Mouse (Mus musculus) heart, adult 2 months (tissue): Measurements from ENCODE around the gene Ypel3. TPM values are rescaled to one million over a fixed set of nuclear protein-coding genes. Genes with fewer than 3 reads are reported as not detected.
A peak's percentile ranks its signal among the peaks of the same experiment; 100 is the strongest.

Experiments
- DNase-seq, 2 experiments: peaks; one replicate each; pipeline ENCODE4 v3.0.0; 2021
- H3K27ac ChIP-seq: fragments of 200-600 bp; 2 replicates; pipeline ENCODE4 v1.8.1; 2022
- H3K27me3 ChIP-seq: fragments of 200-500 bp; 2 replicates; pipeline ENCODE4 v1.6.1; 2012; ENCODE audit warnings: mild to moderate bottlenecking, low read length, inconsistent platforms, mixed read lengths; ENCODE audit not compliant: control insufficient read depth, insufficient read depth
- H3K36me3 ChIP-seq: fragments of 200-500 bp; 2 replicates; pipeline ENCODE4 v1.6.1; 2012; ENCODE audit warnings: low read length, inconsistent platforms; ENCODE audit not compliant: control insufficient read depth, insufficient read depth
- H3K4me1 ChIP-seq: fragments of 200-500 bp; 2 replicates; pipeline ENCODE4 v1.6.1; 2011; ENCODE audit warnings: low read length; ENCODE audit not compliant: control insufficient read depth, insufficient read depth
- H3K4me3 ChIP-seq: fragments of 200-600 bp; 2 replicates; pipeline ENCODE4 v1.8.1; 2022
- H3K79me2 ChIP-seq: fragments of 200-500 bp; replicated peaks from 2 replicates; pipeline ENCODE4 v1.6.1; 2012; ENCODE audit warnings: mild to moderate bottlenecking, inconsistent platforms, low read length, moderate library complexity, mixed read lengths; ENCODE audit not compliant: control insufficient read depth, insufficient read depth
- H3K9ac ChIP-seq: fragments of 200-500 bp; 2 replicates; pipeline ENCODE4 v1.6.1; 2012; ENCODE audit warnings: low read depth, mild to moderate bottlenecking, control low read depth, inconsistent platforms, low read length, mixed read lengths
- CTCF ChIP-seq: fragments of 200-600 bp; IDR thresholded peaks from 2 replicates; pipeline ENCODE4 v1.8.1; 2022; ENCODE audit warnings: antibody characterized with exemption, mild to moderate bottlenecking, moderate library complexity
- EP300 ChIP-seq: fragments of 200-500 bp; IDR thresholded peaks from 2 replicates; pipeline ENCODE4 v1.6.1; 2011; ENCODE audit warnings: low read depth, low read length, control low read depth; ENCODE audit not compliant: insufficient read depth
- POLR2A ChIP-seq: fragments of 200-500 bp; IDR thresholded peaks from 2 replicates; pipeline ENCODE4 v1.6.1; 2011; ENCODE audit warnings: mild to moderate bottlenecking, low read depth, low read length, control low read depth; ENCODE audit not compliant: insufficient read depth
- WGBS: fragments of 180-500 bp; shearing (Covaris S2); methylation state at CpG from one replicate; pipeline ENCODE4 v1.1.7; 2018; 5-methylcytosine and 5-hydroxymethylcytosine counted together
- intact Hi-C: fragments of 180-260 bp; cut with DNase I; formaldehyde crosslinking; loops from one replicate; pipeline ENCODE4 v1.15.1; 2025
- polyA plus RNA-seq: library from polyadenylated mRNA; depleted of rRNA; stranded (reverse); fragments of >200 nt; gene quantifications from 2 replicates; pipeline ENCODE4 v1.2.3, GENCODE M21; 2012
- total RNA-seq, 2 experiments: library from RNA; stranded (reverse); gene quantifications; 2 replicates each; pipeline ENCODE4 v1.2.3; 2021

The Ypel3 gene
- total and polyA plus RNA-seq, 3 experiments: 60.2 to 144 (median 89.9) TPM

GRCm38 (mm10) chr7:126807405-126807804 is 30.6 kb downstream of the Ypel3 start:
- Histone ChIP-seq H3K4me1 (peaks cover 1% of the 10 kb centered on the region; the same call in 1 of the 2 replicates), H3K27me3 (no peaks in the 10 kb centered on the region), H3K4me3 (no peak overlapping the region), H3K36me3 (no peaks in the 10 kb centered on the region), H3K9ac (no peak overlapping the region), H3K79me2 (no peaks in the 10 kb centered on the region), H3K27ac (no peak overlapping the region)
- WGBS: 50% methylated on average over 4 of the region's 4 CpGs
- no peak for DNase-seq
- TF ChIP-seq POLR2A (no peak), EP300 (no peak), CTCF (no peak)
- intact Hi-C loops: no loop called here

GRCm38 (mm10) chr7:126808703-126809455 is 32.1 kb downstream of the Ypel3 start:
- Histone ChIP-seq H3K36me3 (no peaks in the 10 kb centered on the region), H3K27ac (peak overlapping the region; percentile 67), H3K27me3 (no peaks in the 10 kb centered on the region), H3K79me2 (no peaks in the 10 kb centered on the region), H3K4me3 (peak overlapping the region; percentile 63), H3K9ac (peak overlapping the region; percentile 78), H3K4me1 (peaks cover 1% of the 10 kb centered on the region; the same call in 1 of the 2 replicates)
- peak; percentile 91 to 92 for DNase-seq
- TF ChIP-seq POLR2A (peak; percentile 71), EP300 (peak; percentile 78; the same call in 1 of the 2 replicates), CTCF (peak; percentile 35; the same call in 1 of the 2 replicates)
- 1% methylated on average over 43 of the region's 43 CpGs for WGBS
- intact Hi-C loops: no loop called here

- H3K36me3 ChIP-seq: no peaks in the 10 kb centered on the region
- DNase-seq: no peak
- no peak overlapping the region for H3K4me3 ChIP-seq
- H3K9ac ChIP-seq: no peak overlapping the region
- peak overlapping the region; percentile 67 for H3K27ac ChIP-seq
- H3K4me1 ChIP-seq: peaks cover 1% of the 10 kb centered on the region; the same call in 1 of the 2 replicates
- TF ChIP-seq POLR2A (no peak), CTCF (no peak), EP300 (no peak)
- H3K27me3 ChIP-seq: no peaks in the 10 kb centered on the region
- intact Hi-C loops: no loop called here
- no peaks in the 10 kb centered on the region for H3K79me2 ChIP-seq
- WGBS: 48% methylated on average over 5 of the region's 5 CpGs
Observed at GRCm38 (mm10) chr7:126809723-126810369, 33.1 kb downstream of the Ypel3 start.

- intact Hi-C loops: no loop called here
- Histone ChIP-seq H3K4me1 (no peaks in the 10 kb centered on the region), H3K27ac (no peak overlapping the region), H3K36me3 (no peaks in the 10 kb centered on the region), H3K27me3 (no peaks in the 10 kb centered on the region), H3K4me3 (no peak overlapping the region), H3K9ac (no peak overlapping the region), H3K79me2 (no peaks in the 10 kb centered on the region)
- WGBS: 43% methylated on average over 8 of the region's 8 CpGs
- no peak for TF ChIP-seq EP300
- no peak for TF ChIP-seq POLR2A
- no peak for TF ChIP-seq CTCF
- DNase-seq: no peak
Observed at GRCm38 (mm10) chr7:126815726-126816222, 39.0 kb downstream of the Ypel3 start.

GRCm38 (mm10) chr7:126816494-126816893 is 39.7 kb downstream of the Ypel3 start:
- 70% methylated on average over 8 of the region's 8 CpGs for WGBS
- H3K27ac ChIP-seq: no peak overlapping the region
- no peaks in the 10 kb centered on the region for H3K4me1 ChIP-seq
- no peaks in the 10 kb centered on the region for H3K27me3 ChIP-seq
- H3K36me3 ChIP-seq: no peaks in the 10 kb centered on the region
- intact Hi-C loops: no loop called here
- H3K79me2 ChIP-seq: no peaks in the 10 kb centered on the region
- no peak overlapping the region for H3K9ac ChIP-seq
- H3K4me3 ChIP-seq: no peak overlapping the region
- DNase-seq: peak in 1 of 2 experiments; percentile 45
- TF ChIP-seq POLR2A (no peak), EP300 (no peak), CTCF (no peak)
